Mouse (Mus musculus) intestine, embryonic 14.5 days (tissue): ENCODE measurements at regions not wholly inside any gene's neighbourhood (a gene's known extent, or its start where the extent isn't known, plus 50 kb on each side); places are given as distances from the start of the nearest gene placed in this dataset.

Experiments
- ATAC-seq: fragments of 200-750 bp; cut with Nextera tagmentation; replicated peaks from 2 replicates; pipeline ENCODE4 v1.8.0; 2017; ENCODE audit warnings: low read depth, moderate number of reproducible peaks, moderate TSS enrichment, moderate library complexity; ENCODE audit not compliant: low FRiP score, low TSS enrichment
- DNase-seq: peaks from one replicate; pipeline ENCODE4 v3.0.0-alpha.2; 2018; ENCODE audit warnings: low spot score
- H3K27ac ChIP-seq: fragments of 300-500 bp; sonication (generic); 2 replicates; pipeline ENCODE4 v1.5.1; 2014; ENCODE audit warnings: low read depth, mild to moderate bottlenecking, control low read depth
- H3K27me3 ChIP-seq: fragments of 300-500 bp; sonication (generic); replicated peaks from 2 replicates; pipeline ENCODE4 v1.6.1; 2014; ENCODE audit warnings: low read length, control low read depth; ENCODE audit not compliant: control insufficient read depth, insufficient read depth
- H3K36me3 ChIP-seq: fragments of 300-500 bp; sonication (generic); 2 replicates; pipeline ENCODE4 v1.6.1; 2014; ENCODE audit warnings: low read length, control low read depth; ENCODE audit not compliant: control insufficient read depth, insufficient read depth
- H3K4me1 ChIP-seq: fragments of 300-500 bp; sonication (generic); replicated peaks from 2 replicates; pipeline ENCODE4 v1.6.1; 2014; ENCODE audit warnings: low read length, control low read depth, mixed read lengths; ENCODE audit not compliant: control insufficient read depth, insufficient read depth
- H3K4me2 ChIP-seq: fragments of 300-500 bp; sonication (generic); 2 replicates; pipeline ENCODE4 v1.6.1; 2014; ENCODE audit warnings: low read length
- H3K4me3 ChIP-seq: fragments of 300-500 bp; sonication (generic); 2 replicates; pipeline ENCODE4 v1.5.1; 2014; ENCODE audit warnings: low read depth, low read length, control low read depth, mixed read lengths
- H3K9ac ChIP-seq: fragments of 300-500 bp; sonication (generic); 2 replicates; pipeline ENCODE4 v1.6.1; 2014; ENCODE audit warnings: mild to moderate bottlenecking, low read length
- H3K9me3 ChIP-seq: fragments of 300-500 bp; sonication (generic); 2 replicates; pipeline ENCODE4 v1.6.1; 2016; ENCODE audit warnings: low read length, control low read depth; ENCODE audit not compliant: control insufficient read depth
- WGBS: fragments of 180-500 bp; shearing (Covaris S2); extraction: QIAGEN DNeasy Blood & Tissue Kit; methylation state at CpG from one replicate; pipeline ENCODE4 v1.1.7; 2014; 5-methylcytosine and 5-hydroxymethylcytosine counted together

GRCm38 (mm10) chr11:63671816-63672215 lies 250.3 kb downstream of the Hs3st3b1 start:
- WGBS = 56% methylated on average over 2 of the region's 2 CpGs
- H3K9ac ChIP-seq = no peak overlapping the region

GRCm38 (mm10) chr11:63677921-63678320 lies 244.2 kb downstream of the Hs3st3b1 start:
- no peak overlapping the region for H3K9ac ChIP-seq
- H3K36me3 ChIP-seq = no peaks in the 10 kb centered on the region
- no peaks in the 10 kb centered on the region for H3K27me3 ChIP-seq
- H3K4me1 ChIP-seq = no peaks in the 10 kb centered on the region
- WGBS = 77% methylated on average over 11 of the region's 11 CpGs
- H3K27ac ChIP-seq = no peak overlapping the region
- H3K4me3 ChIP-seq = no peak overlapping the region
- no peak overlapping the region for H3K4me2 ChIP-seq
- DNase-seq (no peak), ATAC-seq (no peak)
- H3K9me3 ChIP-seq = no peaks in the 10 kb centered on the region

More at GRCm38 (mm10) chr11:63671816-63672215, 250.3 kb downstream of the Hs3st3b1 start:
- Histone ChIP-seq H3K27me3 (no peaks in the 10 kb centered on the region), H3K4me1 (no peaks in the 10 kb centered on the region), H3K4me2 (no peak overlapping the region), H3K4me3 (no peak overlapping the region), H3K9me3 (no peaks in the 10 kb centered on the region), H3K36me3 (no peaks in the 10 kb centered on the region), H3K27ac (no peak overlapping the region)
- ATAC-seq (no peak), DNase-seq (peak; percentile 24)

- Histone ChIP-seq H3K27me3 (no peaks in the 10 kb centered on the region), H3K4me2 (no peak overlapping the region), H3K36me3 (no peaks in the 10 kb centered on the region), H3K27ac (no peak overlapping the region), H3K4me3 (no peak overlapping the region), H3K9me3 (no peaks in the 10 kb centered on the region), H3K9ac (no peak overlapping the region), H3K4me1 (no peaks in the 10 kb centered on the region)
- WGBS = 82% methylated on average over 17 of the region's 17 CpGs
- DNase-seq (no peak), ATAC-seq (no peak)
Observed at GRCm38 (mm10) chr11:63678382-63678905, 243.6 kb downstream of the Hs3st3b1 start.

GRCm38 (mm10) chr11:63679491-63679890 lies 242.6 kb downstream of the Hs3st3b1 start:
- no peak for DNase-seq
- H3K4me3 ChIP-seq = no peak overlapping the region
- no peak overlapping the region for H3K4me2 ChIP-seq
- H3K36me3 ChIP-seq = no peaks in the 10 kb centered on the region
- ATAC-seq = no peak
- no peaks in the 10 kb centered on the region for H3K27me3 ChIP-seq
- H3K4me1 ChIP-seq = no peaks in the 10 kb centered on the region
- no peaks in the 10 kb centered on the region for H3K9me3 ChIP-seq
- WGBS = 74% methylated on average over 4 of the region's 4 CpGs
- no peak overlapping the region for H3K9ac ChIP-seq
- H3K27ac ChIP-seq = no peak overlapping the region

- no peak overlapping the region for H3K9ac ChIP-seq
- ATAC-seq = no peak
- H3K4me3 ChIP-seq = no peak overlapping the region
- no peaks in the 10 kb centered on the region for H3K27me3 ChIP-seq
- H3K27ac ChIP-seq = no peak overlapping the region
- H3K4me1 ChIP-seq = no peaks in the 10 kb centered on the region
- no peak overlapping the region for H3K4me2 ChIP-seq
- WGBS = 50% methylated on average over 11 of the region's 11 CpGs
- DNase-seq = peak; percentile 38
- no peaks in the 10 kb centered on the region for H3K36me3 ChIP-seq
- no peaks in the 10 kb centered on the region for H3K9me3 ChIP-seq
Observed at GRCm38 (mm10) chr11:63684228-63684980, 237.7 kb downstream of the Hs3st3b1 start.

DNA sequence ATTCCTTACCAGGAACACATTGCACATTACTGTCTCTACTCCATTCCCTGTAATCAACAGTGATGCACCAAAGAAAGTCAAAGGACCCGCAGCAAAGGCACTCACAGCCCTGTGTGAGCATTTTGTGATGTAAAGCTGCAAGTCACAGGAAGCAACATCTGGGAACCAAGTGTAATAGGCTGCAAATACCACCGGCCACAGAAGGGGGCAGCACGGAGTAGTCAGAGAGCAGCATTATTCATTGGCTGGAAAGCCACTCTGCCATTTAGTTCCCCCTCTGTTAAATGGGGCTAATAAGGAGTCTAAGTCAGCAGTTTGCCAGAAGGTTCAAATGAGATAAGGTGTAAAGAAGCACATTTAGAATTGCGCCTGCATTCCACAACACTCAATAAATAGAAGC lies 231.0 kb downstream of the Hs3st3b1 start:
- Histone ChIP-seq H3K4me3 (no peak overlapping the region), H3K9me3 (no peaks in the 10 kb centered on the region), H3K27ac (no peak overlapping the region), H3K4me1 (no peaks in the 10 kb centered on the region), H3K27me3 (no peaks in the 10 kb centered on the region), H3K9ac (no peak overlapping the region), H3K4me2 (no peak overlapping the region), H3K36me3 (no peaks in the 10 kb centered on the region)
- DNase-seq (no peak), ATAC-seq (no peak)
- 54% methylated on average over 4 of the region's 4 CpGs for WGBS

DNA sequence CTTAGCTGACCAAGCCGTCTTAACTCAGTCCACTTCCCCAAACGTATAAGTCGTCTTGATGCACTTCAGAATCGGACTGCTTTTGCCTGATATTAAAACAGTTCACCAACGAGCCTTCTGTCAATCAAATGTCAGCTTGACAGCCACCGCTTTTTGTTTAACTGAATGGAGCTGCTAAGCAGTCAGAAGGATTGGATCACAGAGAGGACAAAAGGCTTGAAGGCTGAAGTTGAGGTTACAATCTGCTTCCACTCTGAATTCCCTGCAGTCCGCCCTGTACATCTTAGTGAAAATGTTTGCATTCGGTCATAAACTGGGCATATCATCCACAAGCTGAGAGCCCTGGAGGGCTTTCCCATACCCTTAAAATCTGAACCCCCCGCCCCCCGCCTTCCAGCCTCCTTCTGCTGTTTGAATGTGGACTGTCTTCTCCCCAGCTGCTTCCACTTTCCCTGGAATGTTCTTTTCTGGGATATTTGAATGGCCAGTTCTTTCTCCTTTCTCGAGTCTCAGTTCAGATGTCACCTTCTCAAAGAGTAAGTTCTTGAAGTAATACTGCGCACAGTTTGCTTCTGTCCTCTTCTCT lies 217.0 kb downstream of the Hs3st3b1 start:
- Histone ChIP-seq H3K4me1 (no peaks in the 10 kb centered on the region), H3K36me3 (no peaks in the 10 kb centered on the region), H3K4me3 (no peak overlapping the region), H3K4me2 (no peak overlapping the region), H3K9ac (no peak overlapping the region), H3K27me3 (0 out of 2 replicates have a peak, but pooled peaks cover 11% of the 10 kb centered on the region), H3K27ac (no peak overlapping the region), H3K9me3 (no peaks in the 10 kb centered on the region)
- no peak for DNase-seq
- WGBS = 72% methylated on average over 12 of the region's 12 CpGs
- ATAC-seq = no peak

- ATAC-seq = no peak
- Histone ChIP-seq H3K27ac (no peak overlapping the region), H3K36me3 (no peaks in the 10 kb centered on the region), H3K9ac (no peak overlapping the region), H3K4me2 (no peak overlapping the region), H3K4me1 (no peaks in the 10 kb centered on the region), H3K27me3 (0 out of 2 replicates have a peak, but pooled peaks cover 11% of the 10 kb centered on the region), H3K4me3 (no peak overlapping the region), H3K9me3 (no peaks in the 10 kb centered on the region)
- no peak for DNase-seq
- 69% methylated on average over 8 of the region's 8 CpGs for WGBS
Observed at GRCm38 (mm10) chr11:63706057-63706456, 216.0 kb downstream of the Hs3st3b1 start.
